Mouse (Mus musculus): ENCODE data around the gene Nktr. TPM values are rescaled to one million over a fixed set of nuclear protein-coding genes. Genes with fewer than 3 reads are reported as not detected.

Gene Nktr
- polyA plus RNA-seq, 1 experiment from 2014 or later = 85.5 TPM

DNA sequence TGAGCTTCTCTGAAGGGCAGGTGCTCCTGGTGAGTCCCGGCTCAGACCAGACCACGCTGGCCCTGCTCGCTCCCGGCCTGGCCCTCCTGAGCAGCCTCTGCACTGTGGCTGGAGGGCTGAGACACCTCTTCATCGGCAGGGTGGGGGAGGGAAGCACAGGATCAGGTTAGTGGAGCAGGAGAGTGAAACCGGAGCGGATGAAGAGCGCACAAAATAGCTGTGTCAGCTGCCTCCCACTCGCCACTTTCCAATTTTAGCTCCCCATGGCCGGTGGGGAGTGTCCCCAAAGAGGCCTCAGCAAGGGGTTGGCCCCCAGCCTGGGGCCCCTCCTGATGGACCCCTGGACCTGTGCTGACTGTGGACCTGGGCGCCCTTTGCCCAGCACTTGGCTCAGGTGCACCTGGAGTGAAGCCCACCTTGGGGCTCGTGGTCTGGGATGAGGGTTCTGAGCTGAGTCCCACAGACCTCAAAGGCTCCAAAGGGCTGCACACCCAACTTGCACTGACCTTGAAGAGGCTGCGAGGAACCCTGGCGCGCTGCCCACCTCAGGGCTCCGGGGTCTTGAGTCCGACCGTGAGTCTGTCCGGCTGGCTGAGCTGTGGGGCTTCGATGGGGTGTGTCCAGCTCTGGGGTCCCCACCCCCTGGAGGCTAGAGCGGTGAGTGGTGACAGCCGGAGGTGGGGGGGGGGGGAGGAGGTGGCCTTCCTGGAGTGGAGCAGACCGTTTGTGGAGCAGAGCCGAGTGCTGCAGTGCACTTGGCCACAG, 73.0 kb downstream of the Nktr start, which contains the start of gene Hhatl:
TSS of gene Hhatl (minus strand) at position 751 of the 765 bp plus-strand sequence.
- Histone ChIP-seq H3K27ac (no peak within 1 kb of the TSS), H3K9ac (no peak within 1 kb of the TSS), H3K4me1 (peaks cover 5% of the 10 kb centered on the region; the same call in 1 of the 2 replicates), H3K36me3 (no peaks in the 10 kb centered on the region), H3K27me3 (no peaks in the 10 kb centered on the region), H3K4me2 (replicated peaks) (no peak within 1 kb of the TSS), H3K9me3 (no peaks in the 10 kb centered on the region), H3K4me3 (no peak within 1 kb of the TSS)
- ATAC-seq (ENCODE audit: insufficient number of reproducible peaks, insufficient read depth, low FRiP score, low TSS enrichment) = 0 out of 2 replicates have a peak, but pooled peaks have one; percentile 35
- 47% methylated on average over 24 of the region's 24 CpGs for WGBS

DNA sequence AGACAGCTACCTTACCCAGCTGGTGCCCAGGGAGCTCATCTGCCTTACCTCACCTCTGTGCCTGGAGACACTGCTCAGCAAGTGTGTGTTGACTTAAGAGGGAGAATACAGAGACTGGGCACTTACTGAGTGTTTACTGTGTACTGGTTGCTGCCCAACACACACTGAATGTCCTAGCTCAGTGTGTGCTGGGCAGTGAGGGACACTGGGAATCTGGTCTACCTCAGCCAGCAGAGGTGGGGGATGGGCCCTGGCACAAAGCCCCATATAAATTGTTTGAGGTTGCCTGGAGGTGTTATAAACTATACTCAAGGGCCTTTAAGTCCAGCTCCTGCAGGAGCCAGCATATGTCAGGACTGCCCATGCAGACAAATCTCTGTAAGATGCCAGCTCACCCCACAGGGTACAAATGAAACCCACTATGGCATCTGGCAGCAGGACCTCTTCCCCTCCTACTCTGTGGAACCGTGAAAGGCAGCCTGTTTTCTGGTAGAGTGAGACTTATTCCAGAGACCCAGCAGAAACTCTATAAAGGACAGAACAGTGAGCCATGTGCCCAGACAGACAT, 76.1 kb downstream of the Nktr start:
- Histone ChIP-seq H3K9me3 (no peaks in the 10 kb centered on the region), H3K4me1 (peaks cover 9% of the 10 kb centered on the region), H3K4me2 (replicated peaks) (no peak overlapping the region), H3K27me3 (no peaks in the 10 kb centered on the region), H3K27ac (no peak overlapping the region), H3K36me3 (no peaks in the 10 kb centered on the region), H3K9ac (no peak overlapping the region), H3K4me3 (no peak overlapping the region)
- 67% methylated on average over 1 of the region's 1 CpGs for WGBS
- no peak for ATAC-seq (ENCODE audit: insufficient number of reproducible peaks, insufficient read depth, low FRiP score, low TSS enrichment)

DNA sequence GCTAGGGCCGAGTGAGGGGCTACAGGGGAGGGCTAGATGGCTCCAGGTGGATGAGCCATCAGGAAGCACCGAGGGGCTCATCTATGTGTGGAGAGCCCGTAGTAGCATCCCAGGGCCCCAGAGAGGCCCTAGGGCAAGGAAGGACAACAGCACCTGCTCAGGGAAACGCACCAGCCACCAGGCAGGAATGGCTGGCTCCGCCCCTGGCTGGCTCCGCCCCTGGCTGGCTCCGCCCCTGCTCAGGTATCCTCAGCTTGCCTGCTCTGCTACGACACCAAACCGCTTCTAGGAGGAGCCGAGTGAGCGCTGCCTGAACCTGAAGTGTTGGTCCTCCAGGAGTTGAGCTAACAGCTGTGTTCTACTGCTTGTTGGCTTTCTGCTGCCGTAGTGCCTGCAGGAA, 78.8 kb downstream of the Nktr start:
- 15% methylated on average over 12 of the region's 12 CpGs for WGBS
- Histone ChIP-seq H3K36me3 (no peaks in the 10 kb centered on the region), H3K27ac (no peak overlapping the region), H3K4me2 (replicated peaks) (no peak overlapping the region), H3K9me3 (no peaks in the 10 kb centered on the region), H3K27me3 (no peaks in the 10 kb centered on the region), H3K9ac (no peak overlapping the region), H3K4me3 (no peak overlapping the region), H3K4me1 (peaks cover 4% of the 10 kb centered on the region; the same call in 1 of the 2 replicates)
- no peak for ATAC-seq (ENCODE audit: insufficient number of reproducible peaks, insufficient read depth, low FRiP score, low TSS enrichment)

DNA sequence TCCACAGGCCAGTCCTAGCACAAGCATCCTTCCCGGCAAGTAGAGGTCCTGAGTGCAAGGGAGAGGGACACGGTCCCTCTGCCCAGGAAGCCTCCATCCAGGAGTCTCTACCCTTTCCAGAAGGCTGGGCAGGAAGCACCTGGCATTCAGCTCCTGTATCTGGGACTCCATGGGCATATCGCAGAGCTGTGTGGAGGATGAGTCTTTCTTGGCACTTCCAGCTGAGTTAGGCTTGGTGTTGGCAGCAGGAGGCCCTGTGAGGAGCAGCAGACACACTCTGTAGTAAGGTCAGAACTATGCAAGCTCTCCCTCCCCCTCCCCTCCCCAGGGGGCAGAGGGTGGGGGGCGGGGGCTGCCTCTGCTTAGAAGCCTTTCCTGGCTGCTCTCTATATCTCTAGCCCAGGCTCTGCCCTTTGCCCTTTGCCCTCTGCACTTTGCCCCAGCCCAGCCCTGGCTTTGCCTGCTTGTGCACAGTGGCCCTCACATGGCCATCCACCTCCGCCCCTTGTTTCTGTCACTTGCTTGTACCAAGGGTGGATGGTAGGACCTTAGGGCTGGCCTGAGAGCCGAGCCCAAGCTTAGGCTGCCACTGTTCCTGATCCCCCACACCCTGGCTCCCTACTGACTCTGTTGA, 80.0 kb downstream of the Nktr start:
- no peak overlapping the region for H3K4me2 ChIP-seq (replicated peaks)
- no peak for ATAC-seq (ENCODE audit: insufficient number of reproducible peaks, insufficient read depth, low FRiP score, low TSS enrichment)
- peaks cover 4% of the 10 kb centered on the region; the same call in 1 of the 2 replicates for H3K4me1 ChIP-seq
- no peak overlapping the region for H3K9ac ChIP-seq
- H3K9me3 ChIP-seq = no peaks in the 10 kb centered on the region
- no peaks in the 10 kb centered on the region for H3K27me3 ChIP-seq
- WGBS = 30% methylated on average over 6 of the region's 6 CpGs
- no peak overlapping the region for H3K4me3 ChIP-seq
- no peaks in the 10 kb centered on the region for H3K36me3 ChIP-seq
- no peak overlapping the region for H3K27ac ChIP-seq

DNA sequence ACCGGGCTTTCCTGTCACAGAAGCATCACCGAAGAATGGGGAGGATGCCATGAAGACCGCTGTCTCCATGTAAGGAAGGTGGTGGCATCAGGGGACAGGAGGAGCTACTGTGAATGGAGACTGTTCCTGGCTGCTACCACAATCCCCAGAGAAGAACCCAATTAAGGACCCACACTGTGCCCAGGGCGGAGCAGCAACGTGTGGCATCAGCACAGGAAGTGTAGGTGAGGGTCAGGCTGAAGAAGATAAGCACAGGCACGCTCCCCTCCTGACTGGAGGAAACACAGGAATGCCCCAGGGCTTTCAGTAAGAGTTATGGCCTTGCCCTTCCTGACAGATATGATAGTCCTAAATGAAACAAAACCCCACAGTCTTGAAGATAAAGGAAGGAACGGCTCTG, 83.8 kb downstream of the Nktr start:
- Histone ChIP-seq H3K27ac (no peak overlapping the region), H3K4me1 (peaks cover 12% of the 10 kb centered on the region), H3K9me3 (no peaks in the 10 kb centered on the region), H3K9ac (no peak overlapping the region), H3K4me2 (replicated peaks) (no peak overlapping the region), H3K4me3 (no peak overlapping the region), H3K36me3 (no peaks in the 10 kb centered on the region), H3K27me3 (no peaks in the 10 kb centered on the region)
- no peak for ATAC-seq (ENCODE audit: insufficient number of reproducible peaks, insufficient read depth, low FRiP score, low TSS enrichment)
- 58% methylated on average over 7 of the region's 7 CpGs for WGBS

Other genes with a start within 250 kb of the Nktr start
- 1.0 and 1.2 TPM in 2 replicates for gene Cck, start 223.5 kb upstream of the Nktr start, polyA plus RNA-seq (2016; fragmentation: Nextera tagmentation; extraction: Ambion mirVana)
- 0.63 TPM in 1 of 2 replicates, not detected in the other for gene Lyzl4, start 77.1 kb upstream of the Nktr start, polyA plus RNA-seq (2016; fragmentation: Nextera tagmentation; extraction: Ambion mirVana)
- 0.62 and 0.73 TPM in 2 replicates for gene Vipr1, start 76.5 kb upstream of the Nktr start, polyA plus RNA-seq (2016; fragmentation: Nextera tagmentation; extraction: Ambion mirVana)
- 16.8 and 18.0 TPM in 2 replicates for gene Sec22c, start 13.7 kb upstream of the Nktr start, polyA plus RNA-seq (2016; fragmentation: Nextera tagmentation; extraction: Ambion mirVana)
- 96.2 and 117 TPM in 2 replicates for gene Ss18l2, start 8.8 kb upstream of the Nktr start, polyA plus RNA-seq (2016; fragmentation: Nextera tagmentation; extraction: Ambion mirVana)
- 15.4 and 20.1 TPM in 2 replicates for gene Zfp651, start 40.2 kb downstream of the Nktr start, polyA plus RNA-seq (2016; fragmentation: Nextera tagmentation; extraction: Ambion mirVana)
- gene Klhl40, start 58.4 kb downstream of the Nktr start, polyA plus RNA-seq (2016; fragmentation: Nextera tagmentation; extraction: Ambion mirVana) = 2.9 and 3.6 TPM in 2 replicates
- gene Hhatl, start 73.3 kb downstream of the Nktr start, polyA plus RNA-seq (2016; fragmentation: Nextera tagmentation; extraction: Ambion mirVana) = 0.40 TPM in 1 of 2 replicates, not detected in the other
- gene Ccdc13, start 120.3 kb downstream of the Nktr start, polyA plus RNA-seq (2016; fragmentation: Nextera tagmentation; extraction: Ambion mirVana) = 1.3 and 1.5 TPM in 2 replicates
- 128 and 154 TPM in 2 replicates for gene Higd1a, start 139.2 kb downstream of the Nktr start, polyA plus RNA-seq (2016; fragmentation: Nextera tagmentation; extraction: Ambion mirVana)
- 0.22 and 0.27 TPM in 2 replicates for gene Ackr2, start 179.2 kb downstream of the Nktr start, polyA plus RNA-seq (2016; fragmentation: Nextera tagmentation; extraction: Ambion mirVana)
- not detected in 2 replicates for gene Cyp8b1, start 197.1 kb downstream of the Nktr start, polyA plus RNA-seq (2016; fragmentation: Nextera tagmentation; extraction: Ambion mirVana)
- gene Fam198a, start 231.8 kb downstream of the Nktr start, polyA plus RNA-seq (2016; fragmentation: Nextera tagmentation; extraction: Ambion mirVana) = 2.1 and 2.2 TPM in 2 replicates